Mouse (Mus musculus) limb, embryonic 14.5 days (tissue): Measurements from ENCODE around the gene Cetn3. TPM values are rescaled to one million over a fixed set of nuclear protein-coding genes. Genes with fewer than 3 reads are reported as not detected.

Source experiments
- ATAC-seq: fragments of 200-750 bp; cut with Nextera tagmentation; 2 replicates; pipeline ENCODE4 v1.8.0; 2017; ENCODE audit warnings: low read depth, moderate number of reproducible peaks, moderate TSS enrichment; ENCODE audit not compliant: low FRiP score
- DNase-seq: peaks from one replicate; pipeline ENCODE4 v3.0.0-alpha.2; 2015; ENCODE audit warnings: low spot score
- H3K27ac ChIP-seq: fragments of 300-500 bp; sonication (generic); replicated peaks from 2 replicates; pipeline ENCODE4 v1.5.1; 2014; ENCODE audit warnings: low read depth, mild to moderate bottlenecking, low read length, moderate library complexity, mixed read lengths
- H3K27me3 ChIP-seq: fragments of 300-500 bp; sonication (generic); 2 replicates; pipeline ENCODE4 v1.6.1; 2014; ENCODE audit warnings: low read length, mixed read lengths; ENCODE audit not compliant: control insufficient read depth, insufficient read depth
- H3K36me3 ChIP-seq: fragments of 300-500 bp; sonication (generic); 2 replicates; pipeline ENCODE4 v1.6.1; 2014; ENCODE audit warnings: mild to moderate bottlenecking, low read length, moderate library complexity, mixed read lengths; ENCODE audit not compliant: control insufficient read depth, insufficient read depth
- H3K4me1 ChIP-seq: fragments of 300-500 bp; sonication (generic); 2 replicates; pipeline ENCODE4 v1.6.1; 2014; ENCODE audit warnings: antibody characterized with exemption, low read length, mixed read lengths; ENCODE audit not compliant: control insufficient read depth, insufficient read depth
- H3K4me2 ChIP-seq: fragments of 300-500 bp; sonication (generic); replicated peaks from 2 replicates; pipeline ENCODE4 v1.6.1; 2014; ENCODE audit warnings: low read depth, mild to moderate bottlenecking, low read length, moderate library complexity; ENCODE audit not compliant: severe bottlenecking
- H3K4me3 ChIP-seq: fragments of 300-500 bp; sonication (generic); replicated peaks from 2 replicates; pipeline ENCODE4 v1.5.1; 2014; ENCODE audit warnings: low read length
- H3K9ac ChIP-seq: fragments of 300-500 bp; sonication (generic); 2 replicates; pipeline ENCODE4 v1.6.1; 2014; ENCODE audit warnings: mild to moderate bottlenecking, low read depth, low read length, moderate library complexity; ENCODE audit not compliant: severe bottlenecking
- H3K9me3 ChIP-seq: fragments of 300-500 bp; sonication (generic); 2 replicates; pipeline ENCODE4 v1.6.1; 2016; ENCODE audit warnings: low read length; ENCODE audit not compliant: control insufficient read depth
- POLR2A ChIP-seq: fragments of 200-500 bp; IDR thresholded peaks from 2 replicates; pipeline ENCODE4 v1.8.0; 2012; ENCODE audit warnings: inconsistent platforms, mild to moderate bottlenecking, moderate library complexity, borderline replicate concordance; ENCODE audit not compliant: insufficient read depth, insufficient read length; ENCODE audit errors: extremely low read depth
- WGBS: fragments of 180-500 bp; shearing (Covaris S2); extraction: QIAGEN DNeasy Blood & Tissue Kit; methylation state at CpG from one replicate; pipeline ENCODE4 v1.1.7; 2014; 5-methylcytosine and 5-hydroxymethylcytosine counted together
- polyA plus RNA-seq, 2 experiments: library from polyadenylated mRNA; depleted of rRNA in 1 of 2; stranded (reverse) in 1 of 2; unstranded in 1 of 2; fragments of >200 nt; fragmentation: Nextera tagmentation in 1 of 2; extraction: Ambion mirVana in 1 of 2; gene quantifications; 2 replicates each; pipeline versions ENCODE4 v1.2.1 to v1.2.3; 2012 to 2014

The Cetn3 gene
- polyA plus RNA-seq, 2 experiments = 200 to 250 TPM

DNA sequence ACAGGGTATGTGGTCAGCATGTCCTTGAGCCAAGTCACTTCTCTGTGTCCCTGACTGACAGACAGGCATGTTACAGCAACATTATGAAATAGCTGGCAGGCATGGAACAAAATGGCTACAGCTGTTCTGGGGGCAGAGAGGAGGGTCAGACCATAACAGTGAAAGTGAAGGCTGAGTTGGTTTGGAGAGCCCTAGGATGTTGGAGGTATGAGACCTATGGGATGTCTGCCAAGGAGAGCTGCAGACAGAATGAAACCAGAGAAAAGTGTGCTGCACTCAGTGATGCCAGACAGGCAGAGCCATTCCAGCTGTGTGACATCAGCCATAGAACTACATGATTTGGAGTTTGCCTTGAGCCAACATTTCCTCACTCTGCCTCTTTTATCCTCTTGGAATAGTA lies 28.0 kb upstream of the Cetn3 start:
- Histone ChIP-seq H3K4me2 (no peak overlapping the region), H3K9me3 (no peaks in the 10 kb centered on the region), H3K4me3 (no peak overlapping the region), H3K36me3 (no peaks in the 10 kb centered on the region), H3K9ac (no peak overlapping the region), H3K27me3 (no peaks in the 10 kb centered on the region), H3K27ac (no peak overlapping the region), H3K4me1 (no peaks in the 10 kb centered on the region)
- TF ChIP-seq POLR2A = no peak
- peak; percentile 26; the same call in 1 of the 2 replicates for ATAC-seq
- DNase-seq = peak; percentile 50

DNA sequence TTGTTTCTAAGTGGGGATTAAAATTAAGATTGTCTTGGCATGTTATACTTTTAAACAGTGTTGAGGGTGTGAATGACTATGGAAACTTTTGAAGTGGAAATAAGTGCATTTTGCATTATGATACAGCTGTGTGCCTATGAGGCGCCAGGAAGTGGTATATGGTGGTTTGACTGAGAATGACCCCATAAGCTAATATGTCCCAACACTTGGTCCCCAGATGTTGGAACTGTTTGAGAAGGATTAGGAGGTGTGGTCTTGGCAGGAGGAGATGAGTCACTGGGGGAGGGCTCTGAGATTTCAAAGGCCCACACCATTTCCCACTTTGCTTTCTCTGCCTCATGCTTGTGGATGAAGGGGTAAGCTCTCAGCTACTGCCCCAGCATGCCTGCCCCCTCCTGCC lies 27.6 kb upstream of the Cetn3 start:
- H3K4me3 ChIP-seq = no peak overlapping the region
- TF ChIP-seq POLR2A = no peak
- no peaks in the 10 kb centered on the region for H3K36me3 ChIP-seq
- no peak overlapping the region for H3K9ac ChIP-seq
- H3K9me3 ChIP-seq = no peaks in the 10 kb centered on the region
- H3K27me3 ChIP-seq = no peaks in the 10 kb centered on the region
- no peak overlapping the region for H3K27ac ChIP-seq
- ATAC-seq (no peak), DNase-seq (no peak)
- no peak overlapping the region for H3K4me2 ChIP-seq
- H3K4me1 ChIP-seq = no peaks in the 10 kb centered on the region
- WGBS = 100% methylated on average over 1 of the region's 1 CpGs

DNA sequence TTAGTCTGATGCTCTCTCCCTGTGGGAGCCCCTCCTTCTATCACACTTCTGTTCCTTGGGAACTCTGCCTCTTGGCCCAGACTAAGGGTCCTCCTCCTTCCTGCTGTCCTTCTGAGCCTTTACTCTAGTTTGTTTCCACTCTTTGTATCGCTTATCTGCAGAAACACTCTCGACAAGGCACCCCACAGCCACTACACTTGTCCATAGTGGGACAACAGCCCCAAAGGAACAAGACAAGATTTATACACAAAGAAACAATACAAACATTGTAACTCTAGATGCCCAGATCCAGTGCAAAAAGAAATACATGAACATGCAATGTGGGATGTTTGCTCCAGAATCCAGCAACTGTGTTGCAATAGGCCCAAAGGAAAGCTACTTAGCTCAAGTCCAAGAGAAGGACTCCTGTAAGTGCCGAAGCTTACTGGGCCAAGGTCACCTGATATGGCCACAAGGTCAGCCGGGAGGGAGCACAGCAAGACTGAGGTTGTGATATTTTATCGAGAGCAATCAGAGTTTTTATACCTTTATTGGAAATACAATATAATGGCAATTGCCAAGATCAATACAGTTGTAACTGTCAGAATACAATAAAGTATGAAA lies 25.7 kb upstream of the Cetn3 start:
- ATAC-seq = no peak

DNA sequence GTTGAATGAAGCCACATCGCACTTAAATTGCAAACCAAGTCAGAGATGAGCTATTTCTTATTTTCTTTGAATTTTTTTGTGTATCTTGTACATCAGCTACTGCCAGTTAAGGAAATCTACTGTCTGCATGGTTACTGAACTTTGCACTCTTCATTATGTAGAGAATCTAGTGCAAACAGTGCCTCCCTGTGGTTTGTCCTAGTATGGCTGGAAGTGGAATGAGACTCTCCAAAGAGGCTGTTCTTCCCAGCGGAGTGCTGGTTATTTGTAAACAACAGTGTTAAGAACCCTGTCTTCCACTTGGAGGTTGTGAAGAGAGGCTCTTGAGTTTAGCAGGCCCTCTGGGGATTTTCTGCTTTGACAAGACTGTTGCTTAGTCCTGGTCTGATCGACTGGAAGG lies 22.5 kb upstream of the Cetn3 start:
- no peaks in the 10 kb centered on the region for H3K36me3 ChIP-seq
- ATAC-seq (peak; percentile 53; the same call in 1 of the 2 replicates), DNase-seq (peak; percentile 29)
- no peak overlapping the region for H3K4me3 ChIP-seq
- H3K4me1 ChIP-seq = no peaks in the 10 kb centered on the region
- H3K4me2 ChIP-seq = no peak overlapping the region
- H3K9ac ChIP-seq = no peak overlapping the region
- no peaks in the 10 kb centered on the region for H3K27me3 ChIP-seq
- TF ChIP-seq POLR2A = no peak
- WGBS = 33% methylated on average over 3 of the region's 3 CpGs
- no peak overlapping the region for H3K27ac ChIP-seq
- H3K9me3 ChIP-seq = no peaks in the 10 kb centered on the region

More for the DNA sequence above, 25.7 kb upstream of the Cetn3 start:
- no peak for DNase-seq
- Histone ChIP-seq H3K4me3 (no peak overlapping the region), H3K4me2 (no peak overlapping the region), H3K4me1 (no peaks in the 10 kb centered on the region), H3K27me3 (no peaks in the 10 kb centered on the region), H3K36me3 (no peaks in the 10 kb centered on the region), H3K9me3 (no peaks in the 10 kb centered on the region), H3K27ac (no peak overlapping the region), H3K9ac (no peak overlapping the region)
- no peak for TF ChIP-seq POLR2A
- WGBS = 89% methylated on average over 5 of the region's 5 CpGs

DNA sequence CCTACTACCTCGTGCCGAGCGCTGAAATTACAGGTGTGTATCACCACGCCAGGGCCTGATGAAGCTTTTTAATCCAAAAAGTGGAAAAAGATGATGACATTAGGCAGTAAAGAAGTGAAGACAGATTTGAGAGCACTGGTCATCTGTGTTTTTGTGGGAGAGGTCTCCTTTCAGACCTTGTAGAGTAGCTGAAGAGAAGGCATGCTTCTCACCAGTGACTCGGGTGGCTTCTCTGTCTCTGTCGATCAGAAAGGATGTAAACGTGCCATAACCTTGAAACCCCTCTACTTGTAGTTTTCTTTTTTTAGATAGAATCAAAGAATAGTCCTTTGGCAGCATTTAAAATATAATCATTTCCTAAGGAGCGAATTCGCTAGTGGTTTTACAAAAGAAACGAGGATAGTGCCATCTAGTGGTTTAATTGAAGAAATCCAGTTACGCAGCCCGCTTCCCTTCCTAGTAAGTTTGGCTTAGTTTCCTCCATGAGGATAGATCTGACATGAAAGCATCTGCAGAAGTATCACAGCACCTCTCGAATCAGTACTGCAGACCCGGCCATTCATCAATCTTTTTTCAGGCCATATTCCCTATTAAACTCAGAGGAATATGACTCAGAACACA lies 21.2 kb upstream of the Cetn3 start:
- H3K4me2 ChIP-seq = no peak overlapping the region
- whole genome bisulfite sequencing = 29% methylated on average over 14 of the region's 14 CpGs

DNA sequence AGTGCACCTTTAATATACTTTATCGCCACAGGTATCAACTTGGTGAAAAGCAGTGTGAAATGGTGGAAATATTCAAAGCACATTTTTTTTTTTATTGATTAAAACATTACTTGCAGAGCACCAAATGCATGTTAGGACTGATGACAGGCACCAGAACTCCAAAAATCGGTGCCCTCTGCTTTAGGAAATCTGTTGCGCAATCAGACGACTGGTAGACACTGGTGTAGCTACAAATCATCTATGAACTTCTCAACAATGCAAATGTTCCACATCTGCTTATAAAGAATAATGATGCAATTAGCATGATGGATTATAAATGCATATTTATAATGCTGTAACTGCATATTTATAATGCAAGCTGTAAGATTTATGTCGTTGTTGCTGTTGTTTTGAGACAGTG lies 18.7 kb upstream of the Cetn3 start:
- 76% methylated on average over 5 of the region's 5 CpGs for WGBS
- TF ChIP-seq POLR2A = no peak
- Histone ChIP-seq H3K4me1 (no peaks in the 10 kb centered on the region), H3K36me3 (no peaks in the 10 kb centered on the region), H3K9ac (no peak overlapping the region), H3K27me3 (no peaks in the 10 kb centered on the region), H3K4me2 (no peak overlapping the region), H3K27ac (no peak overlapping the region), H3K4me3 (no peak overlapping the region), H3K9me3 (no peaks in the 10 kb centered on the region)
- DNase-seq (no peak), ATAC-seq (no peak)

More for the DNA sequence above, 21.2 kb upstream of the Cetn3 start:
- DNase-seq (peak; percentile 92), ATAC-seq (no peak)
- Histone ChIP-seq H3K9ac (no peak overlapping the region), H3K9me3 (no peaks in the 10 kb centered on the region), H3K27me3 (no peaks in the 10 kb centered on the region), H3K27ac (no peak overlapping the region), H3K4me3 (no peak overlapping the region), H3K4me1 (no peaks in the 10 kb centered on the region), H3K36me3 (no peaks in the 10 kb centered on the region)
- no peak for TF ChIP-seq POLR2A
